Mouse (Mus musculus): ENCODE results near the gene Olfr247. TPM values are rescaled to one million over a fixed set of nuclear protein-coding genes. Genes with fewer than 3 reads are reported as not detected.
"Not testable (repeated sequence)": the region's sequence is repeated elsewhere in the genome, so short reads cannot be mapped to it uniquely, and the experiment has no call there.

Olfr247 gene
- total RNA-seq (2021), result not detected
- long read RNA-seq, experiment 1, result 0 reads
- long read RNA-seq, experiment 2, result 0 reads

DNA sequence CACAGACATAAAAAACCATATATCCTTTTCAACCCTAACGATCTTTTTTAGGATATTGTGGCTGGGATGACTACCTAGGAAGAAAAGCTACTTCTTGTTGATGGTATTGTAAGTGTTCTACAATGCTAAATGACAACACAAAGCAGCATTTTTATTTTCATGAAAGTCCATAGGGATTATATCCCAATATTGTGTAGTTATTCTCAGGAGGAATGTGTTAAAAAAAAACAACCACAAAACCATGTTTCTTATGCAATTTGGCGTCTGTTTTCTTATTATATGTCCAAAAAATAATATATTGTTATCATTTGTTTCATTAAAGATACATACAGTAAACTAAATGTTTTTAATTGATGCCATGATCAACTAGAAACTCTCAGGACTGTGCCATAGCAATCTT is at the start of gene Olfr247:
Gene Olfr247 (minus strand): TSS at position 101 of the 400 bp plus-strand sequence.
- DNase-seq (ENCODE audit: low spot score in 2 of 2), result not testable (repeated sequence)

DNA sequence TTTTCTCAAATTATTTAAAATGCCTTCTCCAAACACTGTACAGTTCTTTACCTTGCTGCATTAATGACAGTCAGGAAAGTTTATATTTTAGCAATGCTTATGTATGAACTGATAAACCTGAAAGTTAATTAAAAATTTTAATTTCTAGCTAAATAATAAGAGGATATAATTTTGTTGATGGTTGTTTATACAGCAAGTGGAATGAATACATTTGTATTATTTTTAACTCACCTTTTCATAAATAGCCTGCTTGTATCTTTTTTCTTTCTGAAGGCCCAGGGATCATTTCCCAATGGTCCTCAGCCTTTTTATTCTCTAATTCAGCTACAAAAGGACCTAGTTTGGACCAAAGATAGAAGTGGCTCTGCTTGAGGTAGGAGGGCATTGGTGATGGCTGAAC is 36.4 kb upstream of the Olfr247 start, which contains the start of gene Olfr820:
Gene Olfr820 (plus strand): TSS at position 301 of the 400 bp plus-strand sequence.
- DNase-seq (ENCODE audit: low spot score in 2 of 2), result no peak

DNA sequence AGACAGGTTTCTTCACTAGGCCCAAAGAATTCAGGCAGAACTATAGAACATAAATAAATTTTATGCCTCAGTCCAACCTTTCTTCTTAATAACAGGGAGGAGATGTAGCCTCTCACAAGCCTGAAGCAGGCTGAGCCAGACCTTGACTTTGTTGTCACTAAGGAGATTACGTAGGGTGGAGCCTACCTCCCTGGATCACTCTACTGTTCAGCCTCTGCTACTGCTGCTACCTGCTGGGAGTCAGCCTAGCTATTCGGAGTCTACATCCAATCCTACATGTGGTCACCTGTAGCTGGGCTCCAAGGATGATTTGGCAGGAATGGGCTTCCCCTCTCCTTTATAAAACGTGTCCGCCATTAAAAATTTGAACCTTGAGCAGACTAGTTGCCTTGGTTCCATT is 29.4 kb upstream of the Olfr247 start:
- DNase-seq (ENCODE audit: low spot score in 2 of 2), result not testable (repeated sequence)

- not testable (repeated sequence) for DNase-seq (ENCODE audit: low spot score in 2 of 2)
These were observed 28.2 kb upstream of the Olfr247 start for GRCm38 (mm10) chr10:130004104-130004503.

DNA sequence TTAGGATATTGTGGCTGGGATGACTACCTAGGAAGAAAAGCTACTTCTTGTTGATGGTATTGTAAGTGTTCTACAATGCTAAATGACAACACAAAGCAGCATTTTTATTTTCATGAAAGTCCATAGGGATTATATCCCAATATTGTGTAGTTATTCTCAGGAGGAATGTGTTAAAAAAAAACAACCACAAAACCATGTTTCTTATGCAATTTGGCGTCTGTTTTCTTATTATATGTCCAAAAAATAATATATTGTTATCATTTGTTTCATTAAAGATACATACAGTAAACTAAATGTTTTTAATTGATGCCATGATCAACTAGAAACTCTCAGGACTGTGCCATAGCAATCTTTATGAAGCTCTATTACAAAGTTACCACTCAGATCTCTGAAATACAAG is 9.0 kb upstream of the Olfr247 start, which contains the start of gene Gm10310:
Gene Gm10310 (minus strand): TSS at position 101 of the 400 bp plus-strand sequence.
- not testable (repeated sequence) for DNase-seq (ENCODE audit: low spot score in 2 of 2)

DNA sequence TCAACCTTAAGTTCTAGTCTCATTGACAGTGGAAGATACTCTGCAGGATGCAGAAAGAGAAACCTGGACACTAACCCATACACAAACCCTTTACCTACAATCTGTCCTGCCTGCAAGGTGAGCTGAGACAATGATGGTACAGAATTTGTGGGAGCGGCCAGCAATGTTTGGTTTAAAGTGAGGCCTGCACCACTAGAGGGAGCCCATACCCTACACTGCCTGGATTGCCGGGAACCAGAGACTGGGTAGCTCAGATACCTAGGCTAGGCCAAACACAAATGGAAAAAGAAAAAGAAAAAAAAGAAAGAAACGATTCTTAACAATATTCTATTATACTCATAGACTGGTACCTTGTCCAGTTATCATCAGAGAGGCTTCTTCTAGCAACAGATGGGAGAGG is 5.9 kb upstream of the Olfr247 start:
- DNase-seq (ENCODE audit: low spot score in 2 of 2), result not testable (repeated sequence)

DNA sequence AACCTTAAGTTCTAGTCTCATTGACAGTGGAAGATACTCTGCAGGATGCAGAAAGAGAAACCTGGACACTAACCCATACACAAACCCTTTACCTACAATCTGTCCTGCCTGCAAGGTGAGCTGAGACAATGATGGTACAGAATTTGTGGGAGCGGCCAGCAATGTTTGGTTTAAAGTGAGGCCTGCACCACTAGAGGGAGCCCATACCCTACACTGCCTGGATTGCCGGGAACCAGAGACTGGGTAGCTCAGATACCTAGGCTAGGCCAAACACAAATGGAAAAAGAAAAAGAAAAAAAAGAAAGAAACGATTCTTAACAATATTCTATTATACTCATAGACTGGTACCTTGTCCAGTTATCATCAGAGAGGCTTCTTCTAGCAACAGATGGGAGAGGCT is 2.9 kb downstream of the Olfr247 start:
- DNase-seq (ENCODE audit: low spot score in 2 of 2), result not testable (repeated sequence)

DNA sequence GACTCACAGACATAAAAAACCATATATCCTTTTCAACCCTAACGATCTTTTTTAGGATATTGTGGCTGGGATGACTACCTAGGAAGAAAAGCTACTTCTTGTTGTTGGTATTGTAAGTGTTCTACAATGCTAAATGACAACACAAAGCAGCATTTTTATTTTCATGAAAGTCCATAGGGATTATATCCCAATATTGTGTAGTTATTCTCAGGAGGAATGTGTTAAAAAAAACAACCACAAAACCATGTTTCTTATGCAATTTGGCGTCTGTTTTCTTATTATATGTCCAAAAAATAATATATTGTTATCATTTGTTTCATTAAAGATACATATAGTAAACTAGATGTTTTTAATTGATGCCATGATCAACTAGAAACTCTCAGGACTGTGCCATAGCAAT is 8.8 kb downstream of the Olfr247 start, which contains the start of gene Olfr819:
Gene Olfr819 (minus strand): TSS at position 101 of the 400 bp plus-strand sequence.
- not testable (repeated sequence) for DNase-seq (ENCODE audit: low spot score in 2 of 2)

DNA sequence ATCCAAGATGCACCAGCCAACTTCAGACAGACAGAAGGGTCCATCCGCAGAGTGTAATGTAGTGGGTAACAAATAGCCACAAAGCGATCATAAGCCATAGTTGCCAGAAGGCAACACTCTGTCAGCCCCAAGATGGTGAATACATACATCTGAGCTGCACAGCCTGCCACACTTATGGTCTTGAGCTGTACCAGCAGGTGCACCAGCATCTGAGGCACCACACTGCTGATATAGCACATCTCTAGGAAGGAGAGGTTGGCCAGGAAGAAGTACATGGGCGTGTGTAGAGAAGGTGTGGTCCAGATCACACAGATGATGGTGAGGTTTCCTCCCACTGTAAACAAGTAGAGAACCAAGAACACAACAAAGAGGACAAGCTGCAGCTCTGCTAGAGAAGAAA is 9.7 kb downstream of the Olfr247 start:
- DNase-seq (ENCODE audit: low spot score in 2 of 2), result not testable (repeated sequence)

DNA sequence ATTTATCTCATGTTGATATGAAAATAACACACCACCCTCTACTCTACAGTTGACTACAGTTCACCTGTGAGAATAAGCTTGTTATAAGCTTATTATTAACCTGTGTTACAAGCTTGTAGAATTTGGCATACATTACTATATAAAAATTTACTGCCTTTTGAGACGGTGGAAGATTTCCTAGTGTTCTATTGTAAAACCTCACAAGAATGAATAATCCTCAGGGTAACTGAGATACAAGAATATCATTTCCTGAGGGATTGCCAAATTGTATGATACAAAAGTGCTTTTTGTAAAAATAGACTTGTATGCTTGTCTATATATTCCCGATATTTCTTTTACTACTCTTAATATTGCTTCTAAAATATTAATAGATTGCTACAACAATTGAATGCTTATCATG is 26.9 kb downstream of the Olfr247 start, which contains the start of gene Olfr818:
Gene Olfr818 (minus strand): TSS at position 101 of the 400 bp plus-strand sequence.
- DNase-seq (ENCODE audit: low spot score in 2 of 2), result no peak

Other genes with a start within 250 kb of the Olfr247 start
- not detected for gene Olfr805, start 246.8 kb downstream of the Olfr247 start, total RNA-seq (2021)
- gene Olfr806, start 234.2 kb downstream of the Olfr247 start, total RNA-seq (2021), result not detected
- not detected for gene Olfr807, start 218.3 kb downstream of the Olfr247 start, total RNA-seq (2021)
- gene Olfr808, start 210.7 kb downstream of the Olfr247 start, total RNA-seq (2021), result not detected
- not detected for gene Olfr809, start 201.5 kb downstream of the Olfr247 start, total RNA-seq (2021)
- not detected for gene Olfr810, start 181.2 kb downstream of the Olfr247 start, total RNA-seq (2021)
- not detected for gene Olfr811, start 171.7 kb downstream of the Olfr247 start, total RNA-seq (2021)
- gene Olfr812, start 130.0 kb downstream of the Olfr247 start, total RNA-seq (2021), result not detected
- gene Olfr813, start 120.8 kb downstream of the Olfr247 start, total RNA-seq (2021), result not detected
- gene Olfr814, start 96.3 kb downstream of the Olfr247 start, total RNA-seq (2021), result not detected
- not detected for gene Olfr815, start 70.3 kb downstream of the Olfr247 start, total RNA-seq (2021)
- gene Olfr816, start 60.5 kb downstream of the Olfr247 start, total RNA-seq (2021), result not detected
- not detected for gene Olfr818, start 27.0 kb downstream of the Olfr247 start, total RNA-seq (2021)
- gene Olfr819, start 8.9 kb downstream of the Olfr247 start, total RNA-seq (2021), result not detected
- not detected for gene Gm10310, start 8.9 kb upstream of the Olfr247 start, total RNA-seq (2021)
- not detected for gene Olfr820, start 36.5 kb upstream of the Olfr247 start, total RNA-seq (2021)
- not detected for gene Olfr821, start 54.2 kb upstream of the Olfr247 start, total RNA-seq (2021)
- not detected for gene Olfr822, start 95.1 kb upstream of the Olfr247 start, total RNA-seq (2021)
- gene Olfr823, start 139.2 kb upstream of the Olfr247 start, total RNA-seq (2021), result not detected
- not detected for gene Olfr824, start 153.9 kb upstream of the Olfr247 start, total RNA-seq (2021)
- gene Olfr825, start 190.6 kb upstream of the Olfr247 start, total RNA-seq (2021), result not detected
- gene Olfr826, start 208.0 kb upstream of the Olfr247 start, total RNA-seq (2021), result not detected
- gene Olfr827, start 238.3 kb upstream of the Olfr247 start, total RNA-seq (2021), result not detected